Mouse (Mus musculus) brown adipose tissue, adult 24 weeks (tissue): ENCODE results near the gene Pgr15l. TPM values are rescaled to one million over a fixed set of nuclear protein-coding genes. Genes with fewer than 3 reads are reported as not detected.

ENCODE experiments used
- H3K27ac ChIP-seq: fragments of 200-500 bp; replicated peaks from 2 replicates; pipeline ENCODE4 v1.5.1; 2012; ENCODE audit warnings: low read depth, mild to moderate bottlenecking, low read length
- H3K4me1 ChIP-seq: fragments of 200-500 bp; 2 replicates; pipeline ENCODE4 v1.6.1; 2012; ENCODE audit warnings: low read length, mixed read lengths; ENCODE audit not compliant: control insufficient read depth, insufficient read depth, insufficient read length
- H3K4me3 ChIP-seq: fragments of 200-500 bp; 2 replicates; pipeline ENCODE4 v1.5.1; 2012; ENCODE audit warnings: low read depth, mild to moderate bottlenecking, low read length, moderate library complexity; ENCODE audit not compliant: insufficient read depth
- polyA plus RNA-seq: library from polyadenylated mRNA; stranded (reverse); fragments of >200 nt; gene quantifications from 2 replicates; pipeline ENCODE4 v1.2.4, GENCODE M21; 2012; ENCODE audit not compliant: missing spikeins, insufficient read depth, insufficient read length

The Pgr15l gene
- not detected in 2 replicates for polyA plus RNA-seq

DNA sequence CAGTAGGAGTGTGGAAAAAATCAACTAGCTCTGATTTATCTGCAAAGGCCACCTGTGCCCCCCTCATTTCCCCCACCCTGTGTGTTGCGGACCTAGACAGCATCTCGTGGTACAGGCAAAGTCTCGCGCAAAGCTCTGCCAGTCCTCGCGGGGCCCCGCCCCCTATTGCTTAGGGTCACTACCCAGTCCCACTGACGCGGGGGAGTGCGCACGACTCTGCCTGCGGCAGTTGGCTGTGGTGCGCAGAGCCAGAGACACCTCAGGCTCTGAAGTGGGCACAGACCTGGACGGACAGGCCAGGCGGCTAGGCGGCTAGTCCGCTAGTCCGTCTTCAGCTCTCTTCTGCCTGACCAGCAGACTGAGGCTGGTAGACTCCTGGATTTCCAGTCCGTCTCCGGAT lies at the start of gene Pgr15l:
Gene Pgr15l, plus strand, starts transcription at position 228 of the 400 bp plus-strand sequence.
- H3K4me3 ChIP-seq: no peak within 1 kb of the TSS
- no peak within 1 kb of the TSS for H3K27ac ChIP-seq
- no peaks in the 10 kb centered on the region for H3K4me1 ChIP-seq

DNA sequence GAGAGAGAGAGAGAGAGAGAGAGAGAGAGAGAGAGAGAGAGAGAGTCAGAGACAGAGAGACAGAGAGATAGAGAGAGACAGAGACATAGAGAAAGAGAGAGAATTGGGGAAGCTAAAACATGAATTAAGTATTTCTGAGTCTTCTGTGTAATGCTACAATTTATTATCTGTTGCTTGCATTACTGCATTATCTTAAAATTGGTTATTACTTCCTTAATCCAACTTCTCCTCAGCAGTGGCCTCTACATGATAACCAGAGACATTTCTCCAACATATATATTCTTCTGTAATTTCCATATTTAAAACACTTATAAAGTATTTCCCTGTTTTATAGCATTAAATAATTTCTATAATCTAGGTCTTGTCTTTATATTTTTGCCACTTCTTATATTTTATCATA lies 44.9 kb upstream of the Pgr15l start:
- no peaks in the 10 kb centered on the region for H3K4me1 ChIP-seq
- H3K4me3 ChIP-seq: no peak overlapping the region

DNA sequence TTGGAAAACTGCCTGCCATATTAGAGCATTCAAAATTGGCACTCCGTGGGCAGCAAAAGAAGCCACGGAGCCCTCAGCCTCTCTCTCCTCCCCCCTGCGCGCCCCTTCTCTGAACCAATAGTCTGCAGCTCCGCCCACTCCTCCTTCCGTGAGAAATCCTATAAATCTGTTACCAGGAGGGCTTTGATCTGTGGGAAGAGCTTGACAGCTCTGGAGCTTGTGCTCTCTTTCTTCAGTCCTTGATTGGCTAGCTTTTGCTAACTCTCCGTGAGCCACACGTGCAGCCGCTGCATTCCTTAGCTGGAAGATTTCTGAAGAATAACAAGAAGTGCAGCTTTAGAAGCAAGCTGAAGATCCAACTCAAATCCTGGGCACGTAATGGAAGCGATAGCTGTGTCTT lies 2.6 kb upstream of the Pgr15l start:
- Histone ChIP-seq H3K4me1 (no peaks in the 10 kb centered on the region), H3K27ac (no peak overlapping the region), H3K4me3 (no peak overlapping the region)

More for the DNA sequence above, 44.9 kb upstream of the Pgr15l start:
- H3K27ac ChIP-seq: no peak overlapping the region
